Mouse (Mus musculus) layer of hippocampus, adult 18-20 months (tissue): ENCODE measurements at regions not wholly inside any gene's neighbourhood (a gene's known extent, or its start where the extent isn't known, plus 50 kb on each side); places are given as distances from the start of the nearest gene placed in this dataset.

Experiments used
- DNase-seq, 2 experiments: peaks; one replicate each; pipeline ENCODE4 v3.0.0; 2022; ENCODE audit warnings: low spot score in 2 of 2

DNA sequence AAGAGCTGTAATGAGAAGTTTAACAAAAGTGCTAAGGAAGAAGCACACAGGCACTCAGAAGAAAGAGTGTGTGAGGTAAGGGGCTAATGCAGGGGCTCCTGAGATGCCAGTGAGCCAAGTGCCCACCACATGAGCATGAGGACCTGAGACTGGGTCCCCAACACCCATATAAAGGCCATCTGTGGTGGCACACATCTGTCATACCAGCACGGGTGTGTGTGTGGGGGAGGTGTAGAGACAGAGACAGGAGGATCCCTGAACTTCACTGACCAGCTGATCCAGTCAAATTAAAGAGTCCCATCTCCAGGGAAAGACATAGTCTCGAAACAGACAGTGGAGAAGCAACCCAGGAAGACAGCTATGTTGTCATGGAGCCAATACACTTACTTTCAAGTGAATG is 70.6 kb upstream of the Gli2 start:
- no peak for DNase-seq

DNA sequence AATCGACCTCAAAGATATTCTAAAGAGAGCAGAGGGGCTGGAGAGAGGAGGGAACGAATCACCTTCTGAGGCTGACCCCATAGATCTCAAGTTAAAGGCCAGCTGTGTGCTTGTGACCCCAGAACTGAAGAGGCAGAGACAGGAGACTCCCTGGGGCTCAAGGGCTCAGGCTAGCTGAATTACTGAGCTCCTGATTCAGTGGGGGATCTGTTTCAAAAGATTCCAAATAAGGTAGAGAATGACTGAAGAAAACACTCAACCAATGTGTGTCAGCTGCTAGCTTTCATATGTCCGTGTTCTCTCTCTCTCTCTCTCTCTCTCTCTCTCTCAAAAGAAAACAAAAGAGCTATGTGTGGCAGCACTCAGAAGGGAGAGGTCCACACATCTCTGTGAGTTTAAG is 70.0 kb upstream of the Gli2 start:
- DNase-seq: no peak

DNA sequence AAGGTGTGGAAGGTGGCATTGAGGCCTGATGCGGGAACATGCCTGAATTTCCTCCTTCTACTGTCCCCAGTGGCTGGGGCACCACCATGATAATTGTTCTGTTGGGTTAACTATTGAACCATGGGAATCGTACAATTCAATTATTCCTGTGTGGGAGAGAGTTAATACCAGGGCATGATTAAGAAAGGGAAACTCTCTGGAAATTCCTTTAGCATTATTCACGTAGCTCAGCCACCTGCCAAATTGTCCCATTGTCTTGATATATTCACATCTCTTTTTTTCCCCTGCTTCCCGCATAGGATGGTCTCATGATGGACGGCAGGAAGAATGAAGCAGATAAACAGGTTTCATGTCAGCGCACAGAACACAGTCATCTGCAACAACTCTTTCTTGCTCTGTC is 69.6 kb upstream of the Gli2 start:
- DNase-seq: no peak

DNA sequence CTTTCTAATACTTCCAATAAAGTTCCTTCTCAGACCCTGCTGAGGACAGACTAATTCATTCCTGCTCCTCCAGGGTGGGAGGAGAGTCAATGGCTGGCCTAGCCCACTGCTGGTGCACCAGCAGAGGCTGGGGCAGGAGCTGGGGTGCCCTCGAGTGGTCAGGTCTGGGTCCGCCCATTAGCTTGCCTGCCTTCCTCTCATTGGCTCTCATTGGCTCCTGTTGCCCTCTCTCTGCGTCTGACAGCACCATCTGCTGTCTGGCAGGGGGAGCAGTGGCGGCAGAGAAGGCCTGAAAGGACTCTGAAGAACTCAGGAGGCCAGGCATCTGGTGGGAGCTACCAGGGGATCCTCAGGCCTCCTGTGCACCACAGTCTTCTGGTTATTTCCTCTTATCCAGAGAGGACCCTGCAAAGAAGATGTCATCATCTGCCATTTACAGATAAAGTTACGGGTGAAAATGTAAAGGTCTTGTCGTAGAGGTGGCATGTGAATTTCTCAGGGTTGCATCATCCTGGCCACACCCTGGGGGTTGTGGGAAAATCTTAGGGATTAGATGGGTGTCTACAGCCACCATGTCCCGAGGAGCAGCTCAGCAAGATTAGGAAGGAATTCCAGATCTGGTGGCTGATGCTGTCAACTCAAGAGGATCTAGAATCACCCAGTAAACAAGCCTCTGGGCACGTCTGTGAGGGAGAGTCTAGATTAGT is 66.6 kb upstream of the Gli2 start:
- DNase-seq: no peak

DNA sequence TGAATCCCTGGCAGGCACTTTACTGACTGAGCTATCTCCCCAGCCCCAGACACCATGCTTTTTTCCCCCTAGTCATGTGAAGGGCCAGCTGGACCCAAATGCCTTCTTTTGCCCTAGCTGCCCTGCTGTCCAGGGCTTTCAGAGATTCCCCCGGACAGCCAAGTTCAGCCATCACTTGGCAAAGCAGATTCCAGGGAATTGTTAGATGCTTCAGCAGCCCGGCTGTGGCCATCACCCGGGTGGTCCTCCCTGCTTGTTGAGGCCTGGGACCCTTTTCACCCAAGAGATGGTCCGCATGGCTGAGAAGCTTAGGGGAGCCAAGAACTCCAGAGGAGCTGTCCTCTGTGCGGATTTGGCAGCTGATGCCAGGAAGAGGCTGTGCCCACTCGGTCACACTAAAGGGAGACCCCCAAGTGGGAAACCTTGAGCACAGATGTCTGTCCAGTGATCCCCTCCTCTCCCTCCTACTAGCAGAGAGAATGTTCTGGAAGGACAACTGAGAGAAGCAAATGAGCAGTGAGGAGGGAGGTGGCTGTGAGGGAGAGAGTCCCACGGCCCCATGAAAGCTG is 61.8 kb upstream of the Gli2 start:
- DNase-seq: no peak

DNA sequence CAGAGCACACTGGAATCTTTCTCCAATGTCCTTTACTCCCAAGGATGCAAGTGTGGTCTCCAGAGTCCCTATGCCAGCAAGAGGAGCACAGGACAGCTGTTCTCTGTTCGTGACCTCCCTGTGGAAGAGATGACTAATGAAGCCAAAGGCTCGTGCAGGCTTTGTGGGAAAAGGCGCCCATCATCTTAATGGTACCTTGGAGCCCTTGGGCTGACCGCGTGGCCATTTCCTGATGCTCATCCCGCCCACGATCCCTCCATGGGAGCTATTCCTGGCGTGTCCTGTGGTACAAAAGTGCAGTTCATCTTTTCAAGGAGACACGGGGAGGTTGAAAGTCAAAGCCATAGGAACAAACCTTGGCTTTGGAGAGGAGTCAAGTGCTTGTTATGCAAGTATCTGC is 55.2 kb upstream of the Gli2 start:
- no peak for DNase-seq

DNA sequence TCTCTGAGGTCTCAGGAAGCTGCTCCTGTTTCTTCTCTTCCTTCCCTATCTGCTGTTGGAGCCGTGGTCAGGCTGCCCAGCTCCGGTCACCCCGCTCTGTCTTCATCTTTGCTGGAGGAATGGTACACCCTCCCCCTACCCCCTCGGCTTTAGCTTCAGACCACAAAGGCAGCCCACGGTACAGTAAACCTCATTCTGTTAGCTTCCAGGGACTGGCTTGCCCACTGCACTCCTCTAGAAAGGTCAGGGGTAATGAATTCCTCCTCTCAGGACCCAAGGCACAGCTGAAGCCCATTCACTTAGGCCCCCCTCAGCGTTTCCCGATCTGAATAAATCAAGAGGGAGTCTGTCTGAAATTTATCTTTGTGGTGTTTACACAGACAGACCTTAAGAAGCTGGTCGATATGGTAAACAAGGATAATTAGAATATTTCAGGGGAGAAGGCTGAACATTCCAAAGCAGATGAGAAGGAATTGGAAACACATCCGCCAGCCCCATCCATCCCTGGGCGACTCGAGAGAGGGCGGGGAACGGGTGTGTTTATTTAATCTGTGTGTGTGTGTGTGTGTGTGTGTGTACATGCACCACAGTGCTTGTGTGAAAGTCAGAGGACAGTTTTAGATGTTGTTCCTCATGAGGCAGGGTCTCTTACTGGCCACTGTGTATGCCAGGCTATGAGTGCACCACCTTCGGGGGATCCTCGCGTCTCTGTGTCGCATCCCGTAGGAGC is 53.0 kb upstream of the Gli2 start:
- no peak for DNase-seq
